Mouse (Mus musculus) c-Kit-positive CD71-positive TER-119-negative erythroid progenitor cells, embryonic 14.5 days (primary cell): ENCODE measurements around the gene Sel1l.

Experiments used
- DNase-seq: peaks from one replicate; pipeline ENCODE4 v3.0.0-alpha.2; 2013; ENCODE audit warnings: low read depth

Sel1l gene

GRCm38 (mm10) chr12:91778211-91779003, 70.5 kb downstream of the Sel1l start:
- DNase-seq: peak; percentile 28

- no peak for DNase-seq
Observed at GRCm38 (mm10) chr12:91776342-91776741, 72.6 kb downstream of the Sel1l start.

- no peak for DNase-seq
Observed at GRCm38 (mm10) chr12:91774811-91775284, 74.1 kb downstream of the Sel1l start.

- DNase-seq: no peak
Observed at GRCm38 (mm10) chr12:91768871-91769270, 80.1 kb downstream of the Sel1l start.

GRCm38 (mm10) chr12:91768176-91768575, 80.8 kb downstream of the Sel1l start:
- DNase-seq: no peak

GRCm38 (mm10) chr12:91766338-91767107, 82.4 kb downstream of the Sel1l start:
- no peak for DNase-seq

- no peak for DNase-seq
Observed at GRCm38 (mm10) chr12:91765504-91765903, 83.5 kb downstream of the Sel1l start.

- no peak for DNase-seq
Observed at GRCm38 (mm10) chr12:91765054-91765453, 83.9 kb downstream of the Sel1l start.

GRCm38 (mm10) chr12:91764471-91764870, 84.5 kb downstream of the Sel1l start:
- no peak for DNase-seq

- no peak for DNase-seq
Observed at GRCm38 (mm10) chr12:91759836-91760235, 89.1 kb downstream of the Sel1l start.

- peak; percentile 54 for DNase-seq
Observed at GRCm38 (mm10) chr12:91757854-91758562, 90.9 kb downstream of the Sel1l start.

- no peak for DNase-seq
Observed at GRCm38 (mm10) chr12:91756562-91757166, 92.3 kb downstream of the Sel1l start.
